Mouse (Mus musculus) naive thymus-derived CD4-positive, alpha-beta T cell, adult 2 months (primary cell): ENCODE data around the gene Pcbp3.
A peak's percentile ranks its signal among the peaks of the same experiment; 100 is the strongest.
"Not testable (repeated sequence)": the region's sequence is repeated elsewhere in the genome, so short reads cannot be mapped to it uniquely, and the experiment has no call there.

Experiments
- DNase-seq: peaks from one replicate; pipeline ENCODE4 v3.0.0-alpha.2; 2011; ENCODE audit warnings: low read depth

The Pcbp3 gene

GRCm38 (mm10) chr10:76961790-76962489 is at the start of gene Pcbp3:
TSS of gene Pcbp3 (minus strand) at chr10:76961887.
- peak; percentile 97 for DNase-seq

- no peak for DNase-seq
Measured at GRCm38 (mm10) chr10:77008698-77009097, 47.0 kb upstream of the Pcbp3 start.

- no peak for DNase-seq
Measured at GRCm38 (mm10) chr10:77008109-77008561, 46.4 kb upstream of the Pcbp3 start.

DNA sequence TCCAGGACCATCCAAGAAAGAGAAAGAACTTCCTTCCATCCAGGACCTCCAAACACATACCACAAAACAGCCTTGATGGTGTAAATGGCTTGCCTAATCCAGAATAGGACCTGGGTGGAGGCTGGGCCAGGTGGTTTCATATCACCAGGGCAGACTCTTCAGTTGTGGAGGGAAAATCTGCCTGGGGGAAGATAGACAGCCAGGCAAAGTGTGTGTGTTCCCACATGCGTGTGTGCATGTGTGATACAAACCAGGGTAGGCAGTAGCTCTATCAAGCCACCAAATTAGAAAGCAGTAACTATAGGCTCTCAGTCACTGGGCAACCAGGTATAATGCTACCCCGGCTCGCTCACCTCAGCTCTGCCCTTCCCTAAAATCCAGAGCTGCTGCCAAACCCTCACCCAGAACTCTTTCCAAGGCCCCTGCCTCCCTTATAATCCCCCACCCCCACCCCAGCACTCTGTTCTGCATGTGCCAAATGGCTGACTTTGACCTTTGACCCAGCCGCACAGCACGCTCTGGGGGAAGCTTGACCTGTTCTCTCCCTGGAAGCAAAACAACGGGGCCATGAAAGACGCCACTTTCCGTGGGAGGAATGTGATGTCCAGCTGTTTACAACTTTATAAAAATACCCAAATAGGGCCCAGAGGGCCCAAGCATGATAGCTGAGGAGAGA is 45.9 kb upstream of the Pcbp3 start:
- DNase-seq, result no peak

- DNase-seq, result no peak
Measured at GRCm38 (mm10) chr10:77004936-77005335, 43.2 kb upstream of the Pcbp3 start.

- no peak for DNase-seq
Measured at GRCm38 (mm10) chr10:76997759-76998513, 36.2 kb upstream of the Pcbp3 start.

- DNase-seq, result no peak
Measured at GRCm38 (mm10) chr10:76992456-76992855, 30.8 kb upstream of the Pcbp3 start.

GRCm38 (mm10) chr10:76988586-76988985 is 26.9 kb upstream of the Pcbp3 start:
- no peak for DNase-seq

GRCm38 (mm10) chr10:76978042-76978441 is 16.4 kb upstream of the Pcbp3 start:
- peak; percentile 31 for DNase-seq

DNA sequence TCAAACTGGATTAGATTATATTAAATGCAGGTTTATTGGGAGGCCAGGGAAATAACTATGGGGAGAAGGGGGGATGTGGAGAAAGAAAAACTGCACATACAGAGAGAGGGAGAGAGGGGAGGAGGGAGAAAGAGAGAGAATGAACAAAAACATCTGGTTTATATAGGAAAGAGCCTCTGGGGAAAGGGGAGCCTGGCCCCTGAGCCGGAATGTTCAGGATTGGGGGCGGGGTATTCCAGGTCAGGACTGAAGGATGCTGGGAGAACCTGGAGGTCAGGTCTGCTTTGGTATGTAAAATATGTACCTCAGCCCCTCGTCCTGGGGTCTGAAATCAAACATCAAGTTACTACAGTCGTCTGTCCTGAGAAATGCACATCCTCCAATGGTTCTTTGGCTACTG is 15.0 kb upstream of the Pcbp3 start:
- DNase-seq, result no peak

DNA sequence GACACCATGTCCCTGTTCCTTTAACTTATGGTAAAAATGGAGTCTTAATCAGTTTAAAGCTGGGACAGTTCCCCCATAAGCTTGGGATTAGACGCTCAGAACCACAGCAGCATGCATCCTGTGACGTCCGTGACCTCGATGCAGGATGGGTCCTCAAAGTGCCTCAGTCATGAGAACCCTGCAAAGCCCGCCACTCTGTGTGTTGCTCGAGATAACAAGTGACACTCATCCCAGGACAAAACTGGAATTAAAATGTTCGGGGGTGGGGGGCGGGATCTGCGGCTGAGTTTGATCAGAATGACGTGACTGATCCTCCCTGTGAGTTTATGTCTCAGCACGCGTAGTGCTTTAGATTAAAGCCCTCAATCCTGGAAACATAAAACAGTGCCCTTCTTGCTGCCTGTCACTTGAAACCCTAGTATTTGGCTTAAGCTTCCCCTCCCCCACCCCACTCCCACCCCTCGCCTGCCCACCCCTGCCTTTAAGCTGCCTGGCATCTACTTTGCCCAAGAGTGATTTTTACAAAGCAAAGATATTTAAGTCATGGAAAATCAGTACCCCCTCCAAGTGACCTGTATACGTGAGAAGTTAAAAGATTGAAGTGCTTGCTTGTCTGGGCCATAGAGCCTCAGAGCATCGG is 12.2 kb upstream of the Pcbp3 start:
- DNase-seq, result no peak

- not testable (repeated sequence) for DNase-seq
Measured at GRCm38 (mm10) chr10:76972318-76972717, 10.6 kb upstream of the Pcbp3 start.

DNA sequence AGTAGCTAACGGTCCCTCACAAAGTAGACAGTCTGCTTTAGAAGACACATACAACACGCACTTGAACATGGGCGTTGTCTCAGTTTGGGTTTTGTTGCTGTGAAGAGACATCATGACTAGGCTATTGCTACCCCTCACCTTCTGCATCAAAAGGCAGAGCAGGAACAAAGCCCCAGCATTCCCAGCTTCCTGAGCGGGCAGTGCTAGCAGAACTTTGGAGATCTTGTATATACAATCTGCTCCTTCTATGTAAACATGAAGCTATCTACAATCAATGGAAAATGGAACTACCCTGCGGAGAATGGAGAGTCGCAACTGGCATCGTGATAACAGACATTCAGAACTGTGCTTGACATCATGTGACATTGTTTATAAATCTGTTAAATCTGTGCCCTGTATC is 9.3 kb upstream of the Pcbp3 start:
- DNase-seq, result no peak

- no peak for DNase-seq
Measured at GRCm38 (mm10) chr10:76964436-76964835, 2.7 kb upstream of the Pcbp3 start.

DNA sequence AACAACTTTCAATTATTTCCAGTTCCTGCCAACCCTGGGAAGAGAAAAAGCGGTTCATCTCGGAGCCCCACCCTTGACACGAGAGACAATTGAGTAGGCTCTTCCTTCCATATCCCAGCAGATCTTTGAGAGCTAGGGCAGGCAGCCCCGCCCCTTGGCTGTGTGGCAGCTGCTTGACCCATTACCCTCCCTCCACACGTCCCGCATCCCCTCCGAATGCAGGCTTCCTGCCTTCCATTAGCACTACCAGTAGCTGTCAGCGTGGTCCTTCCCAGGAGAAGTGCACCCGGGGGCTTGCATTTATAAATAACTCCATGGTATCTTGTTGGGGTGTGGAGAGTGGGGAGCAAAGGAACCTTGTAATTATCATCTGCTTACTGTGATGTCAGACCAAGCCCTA is 2.3 kb upstream of the Pcbp3 start:
- DNase-seq, result no peak

DNA sequence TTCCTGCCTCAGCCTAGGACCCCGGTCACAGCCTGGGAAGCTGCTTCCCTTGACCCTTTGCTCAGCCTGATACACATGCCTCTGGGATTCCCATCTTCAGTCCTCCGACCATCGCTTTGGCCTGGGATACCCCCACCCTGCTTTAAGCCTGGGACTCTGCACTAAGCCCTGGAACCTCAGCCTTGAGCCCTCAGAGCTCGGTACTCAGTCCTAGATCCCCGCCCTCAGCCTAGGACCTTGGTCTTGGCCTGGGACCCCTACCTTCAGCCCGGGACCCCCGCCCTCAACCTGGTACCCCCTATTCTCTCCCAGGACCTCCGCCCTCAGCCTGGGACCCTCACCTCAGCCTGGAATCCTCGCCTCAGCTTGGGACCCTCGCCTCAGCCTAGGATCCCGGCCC is 531 bp downstream of the Pcbp3 start:
- no peak for DNase-seq

- DNase-seq, result peak; percentile 22
Measured at GRCm38 (mm10) chr10:76958201-76958600, 3.5 kb downstream of the Pcbp3 start.

- no peak for DNase-seq
Measured at GRCm38 (mm10) chr10:76956200-76956599, 5.5 kb downstream of the Pcbp3 start.

DNA sequence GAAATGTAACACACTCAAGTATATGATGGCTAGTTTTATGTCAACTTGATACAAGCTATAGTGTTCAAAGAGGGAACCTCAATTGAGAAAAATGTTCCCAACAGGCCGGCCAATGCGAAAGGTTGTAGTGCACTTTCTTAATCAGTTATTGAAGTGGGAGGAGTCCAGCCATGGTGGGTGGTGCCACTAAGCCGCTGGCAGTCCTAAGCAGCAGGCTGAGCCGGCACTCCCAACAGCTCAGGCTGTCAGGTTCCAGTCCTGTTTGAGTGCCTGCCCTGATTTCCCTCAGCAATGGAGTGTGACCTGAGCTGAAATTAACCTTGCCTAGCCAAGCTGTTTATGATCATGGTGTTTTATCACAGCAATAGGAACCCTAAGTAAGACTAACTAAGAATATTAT is 20.6 kb downstream of the Pcbp3 start:
- DNase-seq, result no peak

DNA sequence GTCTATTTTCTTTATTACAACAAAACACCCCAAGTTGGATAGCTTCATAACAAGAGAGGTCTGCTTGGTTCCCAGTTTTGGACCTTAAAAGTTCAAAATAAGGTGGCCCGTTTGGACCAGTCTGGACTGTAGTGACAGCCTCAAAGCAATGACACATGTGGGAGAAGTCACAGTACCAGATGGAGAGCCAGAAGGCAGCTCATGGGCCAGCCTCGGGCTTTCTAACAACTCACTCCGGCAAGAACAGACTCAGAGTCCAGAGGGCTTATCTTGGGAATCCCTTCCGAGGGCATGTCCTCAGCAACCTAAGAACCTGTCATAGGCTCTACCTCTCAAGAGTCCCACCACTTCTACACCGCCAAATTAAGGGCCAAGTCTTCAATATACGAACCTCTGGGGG is 24.9 kb downstream of the Pcbp3 start:
- DNase-seq, result no peak

- no peak for DNase-seq
Measured at GRCm38 (mm10) chr10:76934805-76935204, 26.9 kb downstream of the Pcbp3 start.

- DNase-seq, result no peak
Measured at GRCm38 (mm10) chr10:76931794-76932193, 29.9 kb downstream of the Pcbp3 start.
